Mouse (Mus musculus): ENCODE results near the gene Phospho2.

GRCm38 (mm10) chr2:69820201-69820600 lies 30.8 kb downstream of the Phospho2 start:
- TF ChIP-seq CTCF (IDR thresholded peaks at IDR 0.05; ENCODE audit: low read depth, low read length) = no peak
- TF ChIP-seq TAL1 (conservative IDR thresholded peaks at IDR 0.05; ENCODE audit: low read depth, low read length) = no peak
- no peak for TF ChIP-seq GATA2 (IDR thresholded peaks at IDR 0.05; ENCODE audit: borderline replicate concordance, low read depth, low read length)
